Mouse (Mus musculus): Measurements from ENCODE around the gene Rnf150.
A peak's percentile ranks its signal among the peaks of the same experiment; 100 is the strongest.

The Rnf150 gene

GRCm38 (mm10) chr8:83011758-83012157 lies 148.6 kb downstream of the Rnf150 start:
- DNase-seq (ENCODE audit: low spot score) = no peak

DNA sequence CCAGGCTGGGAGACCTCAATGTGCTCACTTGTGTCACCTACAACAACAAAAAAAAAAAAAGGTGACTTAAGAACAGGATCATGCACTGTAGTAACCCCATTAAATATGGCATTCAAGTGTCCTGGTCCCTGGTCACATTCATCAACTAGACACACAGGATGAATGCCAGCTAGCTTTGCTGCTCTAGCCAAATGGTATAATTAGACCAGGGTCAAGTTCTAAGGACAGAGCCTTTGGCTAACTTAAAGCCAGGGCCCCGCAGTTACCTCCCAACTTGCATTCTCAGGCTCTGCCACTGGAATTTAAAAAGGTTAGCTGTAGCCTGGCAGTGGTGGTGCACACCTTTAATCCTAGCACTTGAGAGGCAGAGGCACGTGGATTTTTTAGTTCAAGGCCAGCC lies 165.1 kb downstream of the Rnf150 start:
- DNase-seq (ENCODE audit: low spot score) = no peak

- no peak for DNase-seq (ENCODE audit: low spot score)
Measured at GRCm38 (mm10) chr8:83032800-83033199, 169.6 kb downstream of the Rnf150 start.

GRCm38 (mm10) chr8:83035141-83035540 lies 172.0 kb downstream of the Rnf150 start:
- DNase-seq (ENCODE audit: low spot score) = no peak

GRCm38 (mm10) chr8:83036521-83037166 lies 173.5 kb downstream of the Rnf150 start:
- no peak for DNase-seq (ENCODE audit: low spot score)

GRCm38 (mm10) chr8:83037321-83037720 lies 174.2 kb downstream of the Rnf150 start:
- no peak for DNase-seq (ENCODE audit: low spot score)

GRCm38 (mm10) chr8:83038575-83038974 lies 175.4 kb downstream of the Rnf150 start:
- DNase-seq (ENCODE audit: low spot score) = no peak

DNA sequence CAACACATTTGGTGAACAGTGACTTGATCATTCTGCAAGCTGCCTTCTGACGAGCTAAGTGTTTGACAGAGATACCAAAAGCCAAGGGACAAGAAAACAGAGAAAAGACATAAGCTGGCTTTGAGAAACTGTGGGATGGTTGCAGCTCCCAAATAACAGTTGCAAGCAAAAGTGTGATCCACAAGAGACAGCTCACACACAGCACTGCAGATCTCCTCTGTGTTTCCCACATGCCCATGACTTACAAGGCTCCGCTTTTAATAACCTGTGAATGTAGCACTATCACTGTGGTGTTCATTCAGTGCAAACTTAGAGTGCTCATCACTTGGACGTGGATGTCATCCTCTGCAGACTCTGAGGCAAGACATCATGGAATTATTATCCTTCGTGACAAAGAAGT lies 178.3 kb downstream of the Rnf150 start:
- DNase-seq (ENCODE audit: low spot score) = no peak

DNA sequence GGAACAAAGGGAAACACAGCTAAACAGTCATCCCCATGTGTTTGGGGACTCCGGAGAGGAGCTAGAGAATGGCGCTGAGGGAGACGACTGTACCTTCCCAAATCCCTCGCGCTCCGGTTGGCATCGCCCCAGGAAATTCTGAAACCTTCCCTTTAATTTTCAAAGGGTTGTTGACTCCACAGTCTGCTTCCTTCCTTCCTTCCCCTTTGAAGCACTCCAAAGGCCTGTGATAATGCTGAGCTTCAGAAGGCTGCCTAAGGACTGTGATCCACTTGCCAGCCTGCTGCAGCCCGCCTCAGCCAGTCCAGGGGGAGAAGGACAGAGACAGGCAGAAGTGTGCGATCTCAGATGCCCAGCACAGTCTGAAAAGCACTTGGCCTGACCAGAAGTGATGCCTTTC lies 183.8 kb downstream of the Rnf150 start:
- peak; percentile 50 for DNase-seq (ENCODE audit: low spot score)

DNA sequence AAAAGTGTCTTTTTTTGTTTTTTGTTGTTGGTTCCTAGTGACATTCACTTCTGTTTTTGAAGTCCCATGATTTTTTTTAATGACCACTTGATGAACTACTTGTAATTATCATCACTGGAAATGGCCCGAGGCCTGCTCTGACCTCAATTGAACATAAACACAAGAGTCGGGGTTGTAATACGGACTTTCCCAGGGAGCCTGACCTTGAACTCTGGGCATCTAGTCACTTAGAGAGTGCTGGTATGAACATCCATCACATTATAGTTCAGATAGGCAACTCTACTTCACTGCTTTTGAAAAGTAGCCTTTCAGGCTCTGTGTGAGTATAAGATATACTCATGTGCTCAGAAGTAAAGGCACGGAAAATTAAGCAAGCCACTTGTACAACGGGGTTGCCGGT lies 185.4 kb downstream of the Rnf150 start:
- DNase-seq (ENCODE audit: low spot score) = no peak

GRCm38 (mm10) chr8:83049171-83049601 lies 186.0 kb downstream of the Rnf150 start:
- no peak for DNase-seq (ENCODE audit: low spot score)

GRCm38 (mm10) chr8:83049616-83050015 lies 186.5 kb downstream of the Rnf150 start:
- no peak for DNase-seq (ENCODE audit: low spot score)

DNA sequence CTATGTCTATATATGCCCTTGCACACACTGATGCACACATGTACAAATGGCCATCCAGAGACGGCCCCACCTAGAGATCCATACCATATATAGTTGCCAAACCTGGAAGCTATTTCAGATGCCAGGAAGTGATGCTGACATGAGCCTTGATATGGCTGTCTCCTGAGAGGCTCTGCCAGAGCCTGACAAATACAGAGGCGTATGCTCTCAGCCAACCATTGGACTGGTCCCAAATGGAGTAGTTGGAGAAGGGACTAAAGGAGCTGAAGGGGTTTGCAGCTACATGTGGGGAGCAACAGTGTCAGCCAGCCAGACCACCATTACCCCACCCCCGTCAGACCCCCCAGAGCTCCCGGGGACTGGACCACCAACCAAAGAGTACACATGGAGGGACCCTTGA lies 189.7 kb downstream of the Rnf150 start:
- no peak for DNase-seq (ENCODE audit: low spot score)

- no peak for DNase-seq (ENCODE audit: low spot score)
Measured at GRCm38 (mm10) chr8:83054801-83055200, 191.6 kb downstream of the Rnf150 start.

DNA sequence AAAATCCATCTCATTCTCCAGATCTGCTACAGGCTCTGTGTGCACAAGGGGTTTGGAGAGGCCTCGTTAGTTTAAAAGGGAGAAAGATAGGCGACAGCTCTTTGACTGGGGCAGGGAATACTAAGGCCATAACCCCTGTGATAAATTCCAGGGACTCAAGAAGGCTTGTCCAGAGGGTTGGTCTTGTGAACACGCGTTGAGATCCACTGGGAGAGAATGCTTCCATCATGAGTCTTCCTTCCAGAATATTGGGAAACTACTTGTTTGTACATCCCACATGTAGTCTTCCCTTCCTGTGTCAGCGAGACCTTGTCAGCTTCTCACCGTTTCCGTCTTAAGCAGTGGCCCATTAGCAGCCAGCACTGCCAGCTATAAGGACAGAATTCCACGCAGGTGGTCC lies 195.8 kb downstream of the Rnf150 start:
- no peak for DNase-seq (ENCODE audit: low spot score)

- DNase-seq (ENCODE audit: low spot score) = no peak
Measured at GRCm38 (mm10) chr8:83060076-83060475, 196.9 kb downstream of the Rnf150 start.

DNA sequence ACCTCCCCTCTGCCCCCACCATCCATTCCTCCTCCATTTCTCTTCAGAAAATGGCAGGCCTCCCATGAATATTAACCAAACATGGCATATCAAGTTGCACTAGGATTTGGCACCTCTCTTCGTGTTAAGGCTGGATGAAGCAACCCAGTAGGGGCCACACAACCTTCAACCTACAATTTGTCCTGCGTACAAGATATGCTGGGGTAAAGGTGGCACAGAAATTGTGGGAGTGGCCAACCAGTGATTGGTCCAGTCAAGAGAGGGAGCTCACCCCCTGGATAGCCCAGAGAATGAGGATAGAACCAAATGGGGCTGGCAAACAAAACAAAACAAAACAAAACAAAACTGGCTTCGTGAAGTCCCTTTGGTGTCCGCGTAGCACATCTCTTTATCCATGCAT lies 198.1 kb downstream of the Rnf150 start:
- no peak for DNase-seq (ENCODE audit: low spot score)

DNA sequence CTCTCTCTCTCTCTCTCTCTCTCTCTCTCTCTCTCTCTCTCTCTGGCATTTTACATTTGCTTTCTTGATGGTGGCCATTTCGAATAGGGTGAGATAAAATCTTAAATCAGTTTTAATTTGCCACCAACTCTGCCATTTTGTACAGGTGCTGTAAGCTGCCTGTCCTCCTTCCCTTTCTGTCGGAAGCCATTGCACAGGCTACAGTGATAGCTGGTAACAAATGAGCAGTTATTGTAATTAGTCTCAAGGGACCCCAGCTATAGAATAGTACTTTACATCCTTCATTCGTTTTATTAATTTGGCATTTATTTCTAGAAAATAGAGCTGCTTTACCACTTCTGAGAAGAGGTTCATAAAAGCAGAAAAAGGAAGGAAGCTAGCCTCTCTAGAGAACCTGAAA lies 198.7 kb downstream of the Rnf150 start:
- no peak for DNase-seq (ENCODE audit: low spot score)

DNA sequence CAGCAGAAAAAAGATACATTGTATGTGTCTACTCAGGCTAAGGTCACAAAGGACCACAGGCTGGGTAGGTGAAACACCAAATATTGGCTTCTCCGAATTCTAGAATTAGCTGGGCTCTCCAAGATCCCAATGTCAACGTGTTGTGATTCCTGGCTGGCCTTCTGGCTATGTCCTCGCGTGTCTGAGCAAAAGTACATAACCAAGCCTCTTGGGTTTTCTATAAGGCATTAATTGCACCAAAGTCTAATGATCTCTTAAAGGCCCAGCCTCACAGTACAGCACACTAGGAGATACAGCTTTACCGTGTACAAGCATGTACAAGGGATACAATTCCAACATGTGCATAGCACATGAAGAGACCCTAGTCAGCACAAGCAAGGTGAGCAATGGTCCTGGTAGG lies 199.1 kb downstream of the Rnf150 start:
- DNase-seq (ENCODE audit: low spot score) = no peak

- no peak for DNase-seq (ENCODE audit: low spot score)
Measured at GRCm38 (mm10) chr8:83064096-83064495, 200.9 kb downstream of the Rnf150 start.

- DNase-seq (ENCODE audit: low spot score) = no peak
Measured at GRCm38 (mm10) chr8:83066076-83066475, 202.9 kb downstream of the Rnf150 start.

GRCm38 (mm10) chr8:83066846-83067245 lies 203.7 kb downstream of the Rnf150 start:
- no peak for DNase-seq (ENCODE audit: low spot score)

- DNase-seq (ENCODE audit: low spot score) = no peak
Measured at GRCm38 (mm10) chr8:83067906-83068305, 204.8 kb downstream of the Rnf150 start.

- no peak for DNase-seq (ENCODE audit: low spot score)
Measured at GRCm38 (mm10) chr8:83074248-83074647, 211.1 kb downstream of the Rnf150 start.

GRCm38 (mm10) chr8:83076621-83077020 lies 213.5 kb downstream of the Rnf150 start:
- no peak for DNase-seq (ENCODE audit: low spot score)

All from testis, postnatal 10 days (tissue).